Mouse (Mus musculus): ENCODE measurements around the gene Dhx15.

Dhx15 gene

GRCm38 (mm10) chr5:52145684-52146083 lies 44.6 kb downstream of the Dhx15 start:
- DNase-seq (ENCODE audit: low spot score in 2 of 2) = no peak

- no peak for DNase-seq (ENCODE audit: low spot score in 2 of 2)
Measured at GRCm38 (mm10) chr5:52141936-52142335, 48.4 kb downstream of the Dhx15 start.

DNA sequence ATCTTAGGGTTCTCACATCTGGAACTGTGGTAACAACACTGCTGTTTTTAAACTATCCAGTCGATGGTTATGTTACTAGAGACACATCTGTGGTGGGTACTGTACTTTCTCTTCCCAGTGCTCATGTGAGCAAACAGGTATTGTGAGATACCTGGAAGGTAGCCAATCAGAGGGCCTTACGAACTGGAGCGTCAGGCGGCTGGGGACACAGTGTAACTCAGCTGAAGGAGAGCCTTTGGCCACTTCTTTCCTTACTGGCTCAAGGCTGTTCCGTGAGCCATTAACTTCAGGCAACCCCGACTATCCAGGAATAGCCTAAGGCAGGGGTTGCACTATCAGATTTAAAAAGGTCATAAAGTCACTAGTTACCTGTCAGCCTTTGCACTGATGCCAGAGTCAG lies 51.5 kb downstream of the Dhx15 start:
- no peak for DNase-seq (ENCODE audit: low spot score in 2 of 2)

DNA sequence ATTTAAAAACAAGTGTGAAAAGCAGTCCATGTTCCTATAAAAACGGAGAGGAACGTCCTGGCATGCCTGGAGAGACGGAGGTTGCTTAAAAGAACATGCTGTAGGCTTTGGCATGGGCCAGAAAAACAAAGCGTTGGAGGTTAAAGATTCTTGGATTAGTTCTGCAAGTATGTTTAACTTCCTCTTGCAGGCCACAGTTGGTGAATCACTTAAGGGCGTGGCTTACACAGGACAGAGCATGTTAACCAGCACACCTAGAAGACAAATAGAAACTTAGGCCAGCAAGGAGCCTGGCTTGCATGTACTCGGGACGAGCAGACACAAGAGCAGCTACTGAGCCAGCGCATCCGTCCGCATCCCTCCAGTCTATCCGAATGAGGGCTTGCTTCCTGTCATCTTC lies 52.2 kb downstream of the Dhx15 start:
- DNase-seq (ENCODE audit: low spot score in 2 of 2) = no peak

GRCm38 (mm10) chr5:52135460-52136141 lies 54.7 kb downstream of the Dhx15 start:
- DNase-seq (ENCODE audit: low spot score in 2 of 2) = no peak

DNA sequence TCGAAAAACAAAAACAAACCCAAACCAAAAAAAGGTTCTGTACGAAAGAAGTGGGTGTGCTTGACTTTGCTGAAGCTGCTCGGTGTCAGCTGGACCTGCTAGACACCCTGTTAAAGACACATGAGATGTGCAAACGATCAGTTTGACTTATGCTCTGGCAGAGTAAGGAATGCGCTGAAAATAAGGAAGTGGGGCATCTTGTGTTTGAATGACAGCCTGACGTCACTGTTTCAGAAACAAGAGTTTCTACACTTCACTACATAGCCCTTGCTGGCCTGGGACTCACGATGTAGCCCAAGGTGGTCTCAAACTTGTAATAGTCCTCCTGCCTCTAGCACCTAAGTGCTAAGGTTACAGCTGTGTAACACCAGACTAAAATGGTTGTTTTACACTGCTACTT lies 57.5 kb downstream of the Dhx15 start:
- DNase-seq (ENCODE audit: low spot score in 2 of 2) = no peak

DNA sequence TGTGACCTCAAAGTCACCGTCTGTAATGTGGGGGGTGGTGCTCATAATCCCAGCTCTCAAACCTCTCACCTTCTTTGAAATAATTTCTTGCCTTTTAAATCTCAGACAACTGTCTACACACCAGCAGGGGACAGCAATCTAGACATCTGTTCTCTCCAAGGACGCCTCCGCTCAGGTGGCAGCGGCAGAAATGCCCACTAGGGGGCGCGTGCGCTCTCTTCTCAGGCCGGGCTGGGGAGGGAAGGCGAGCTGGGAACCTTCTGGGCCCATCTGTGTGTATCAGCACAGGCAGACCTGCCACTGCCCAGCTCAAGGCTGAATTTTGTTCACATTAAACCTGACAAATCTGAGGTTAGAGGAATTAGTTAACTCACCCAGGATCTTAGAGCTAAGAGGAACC lies 58.2 kb downstream of the Dhx15 start:
- no peak for DNase-seq (ENCODE audit: low spot score in 2 of 2)

DNA sequence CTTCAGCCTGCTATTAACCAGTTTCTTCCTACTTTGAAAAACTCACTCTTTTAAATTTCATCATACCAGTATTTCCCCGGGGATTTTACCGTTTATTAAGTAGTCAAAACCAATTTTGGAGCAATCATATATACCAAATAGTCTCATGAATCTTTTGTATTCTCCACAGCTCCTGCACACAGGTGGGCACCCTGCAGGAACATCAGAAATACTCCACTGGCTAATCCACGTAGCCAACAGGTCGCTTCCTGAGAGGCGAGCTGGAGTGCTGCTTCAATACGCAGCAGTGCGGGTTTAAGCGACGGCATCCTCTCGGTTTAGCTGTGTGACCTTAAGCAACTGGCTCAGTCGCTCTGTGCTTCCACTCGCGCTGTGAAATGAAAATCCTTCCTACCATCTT lies 58.9 kb downstream of the Dhx15 start:
- no peak for DNase-seq (ENCODE audit: low spot score in 2 of 2)

DNA sequence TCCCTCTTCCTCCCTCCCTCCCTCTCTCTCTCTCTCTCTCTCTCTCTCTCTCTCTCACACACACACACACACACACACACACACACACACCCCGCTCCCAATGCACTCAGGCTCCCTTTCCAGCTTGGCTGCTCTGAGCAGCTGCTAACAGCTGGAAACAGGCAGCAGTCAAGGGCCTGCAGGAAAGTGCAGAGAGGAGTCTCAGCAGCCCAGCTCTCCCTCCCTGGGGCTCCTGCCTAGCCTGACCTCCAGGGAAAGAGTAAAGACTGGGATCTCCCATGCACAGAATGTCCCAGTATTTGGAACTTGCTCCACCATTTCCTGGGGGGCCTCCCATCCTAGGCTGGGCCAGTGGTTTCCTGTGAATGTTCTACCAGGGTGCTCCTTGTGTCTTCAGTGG lies 59.8 kb downstream of the Dhx15 start:
- DNase-seq (ENCODE audit: low spot score in 2 of 2) = no peak

- no peak for DNase-seq (ENCODE audit: low spot score in 2 of 2)
Measured at GRCm38 (mm10) chr5:52126263-52126662, 64.1 kb downstream of the Dhx15 start.

- no peak for DNase-seq (ENCODE audit: low spot score in 2 of 2)
Measured at GRCm38 (mm10) chr5:52125854-52126253, 64.5 kb downstream of the Dhx15 start.

DNA sequence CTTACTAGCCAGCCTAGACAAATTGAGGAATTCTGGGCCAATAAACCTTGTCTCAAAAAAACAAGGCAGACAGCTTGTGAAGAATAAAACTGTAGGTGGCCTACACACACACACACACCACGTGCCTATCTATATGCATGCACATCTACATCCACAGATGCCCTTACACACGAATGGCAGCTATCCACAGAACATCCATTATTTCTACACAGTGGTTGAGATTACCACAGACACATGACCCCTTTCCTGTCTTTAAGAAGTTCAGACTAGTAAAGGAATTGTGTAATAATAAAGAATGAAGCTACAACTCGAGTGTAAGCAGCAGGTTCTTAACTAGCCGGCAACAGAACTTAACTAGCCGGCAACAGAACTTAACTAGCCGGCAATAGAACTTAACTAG lies 68.2 kb downstream of the Dhx15 start:
- no peak for DNase-seq (ENCODE audit: low spot score in 2 of 2)

- no peak for DNase-seq (ENCODE audit: low spot score in 2 of 2)
Measured at GRCm38 (mm10) chr5:52119822-52120221, 70.5 kb downstream of the Dhx15 start.

DNA sequence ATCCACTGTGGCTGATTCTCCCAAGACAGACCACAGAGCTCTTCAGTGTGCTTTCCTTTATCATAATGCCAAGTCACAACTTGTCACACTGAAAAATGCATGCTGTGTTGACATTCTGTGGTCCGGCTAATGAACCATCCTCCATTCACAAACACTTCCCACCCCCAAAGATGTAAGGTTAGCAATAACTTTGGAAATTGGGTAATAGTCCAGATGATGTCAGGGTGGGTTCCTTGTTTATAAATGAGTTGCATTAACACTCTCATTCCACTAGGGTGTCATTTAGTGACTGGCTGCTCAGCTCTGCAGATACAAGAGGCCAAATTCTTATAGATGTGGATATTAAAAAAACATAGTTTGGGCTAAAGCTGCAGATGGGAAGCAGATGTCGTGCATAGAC lies 71.1 kb downstream of the Dhx15 start:
- DNase-seq (ENCODE audit: low spot score in 2 of 2) = no peak

DNA sequence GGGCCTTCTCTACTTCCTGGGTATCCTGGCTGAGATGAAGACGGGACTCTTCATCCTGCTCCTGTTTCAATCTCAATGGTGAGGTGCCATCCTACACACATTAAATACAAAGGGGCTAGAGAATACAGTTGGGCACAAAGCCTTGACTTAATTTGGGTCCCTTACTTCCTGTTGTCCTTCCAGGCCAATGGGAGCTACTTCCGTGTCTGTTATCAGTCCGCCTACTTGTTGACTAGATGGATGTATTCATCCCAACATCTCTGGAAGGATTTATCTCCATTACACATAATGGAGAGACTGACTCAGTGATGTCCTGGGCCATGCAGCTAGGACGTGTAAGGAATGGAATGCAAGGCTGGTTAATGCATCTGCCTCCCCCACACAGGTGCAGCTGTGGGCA lies 72.5 kb downstream of the Dhx15 start:
- DNase-seq (ENCODE audit: low spot score in 2 of 2) = no peak

GRCm38 (mm10) chr5:52116404-52116803 lies 73.9 kb downstream of the Dhx15 start:
- peak; percentile 25 to 36 for DNase-seq (ENCODE audit: low spot score in 2 of 2)

- peak; percentile 80 to 82 for DNase-seq (ENCODE audit: low spot score in 2 of 2)
Measured at GRCm38 (mm10) chr5:52115821-52116317, 74.4 kb downstream of the Dhx15 start.

DNA sequence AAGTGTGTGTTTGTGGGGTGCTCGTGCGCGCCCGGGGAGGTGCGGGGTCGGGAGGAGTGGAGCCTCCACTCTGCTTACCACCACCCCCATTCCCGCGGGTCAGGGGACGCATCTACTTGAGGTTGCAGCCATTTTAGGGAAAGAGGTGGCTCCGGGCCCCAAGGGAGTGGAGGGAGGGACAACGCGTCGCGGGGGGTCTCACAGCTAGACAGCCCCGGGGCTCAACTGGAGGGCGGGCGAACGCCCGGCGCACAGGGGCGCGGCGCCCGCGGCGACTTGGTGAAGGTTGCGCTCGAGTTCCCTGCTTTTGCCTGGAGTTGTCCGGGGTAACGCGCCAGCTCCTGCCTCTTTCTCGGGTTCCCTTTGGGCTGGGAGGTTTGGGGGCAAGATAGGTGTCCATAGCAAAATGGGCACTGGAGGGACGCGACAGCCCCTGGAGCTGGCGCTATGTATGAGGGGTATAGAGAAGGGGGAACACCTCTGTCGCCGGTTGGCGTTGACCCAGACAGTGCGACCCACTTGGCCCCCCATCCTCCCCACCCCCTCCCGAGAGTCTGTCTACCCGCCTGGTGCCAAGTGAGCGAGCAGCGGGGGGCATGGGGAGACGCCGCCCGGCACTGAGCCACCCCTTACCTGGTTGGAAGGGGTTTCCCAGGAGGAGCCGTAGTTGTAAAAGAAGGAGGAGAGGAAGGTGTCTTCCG lies 75.4 kb downstream of the Dhx15 start:
- DNase-seq (ENCODE audit: low spot score in 2 of 2) = peak; percentile 36 to 44

DNA sequence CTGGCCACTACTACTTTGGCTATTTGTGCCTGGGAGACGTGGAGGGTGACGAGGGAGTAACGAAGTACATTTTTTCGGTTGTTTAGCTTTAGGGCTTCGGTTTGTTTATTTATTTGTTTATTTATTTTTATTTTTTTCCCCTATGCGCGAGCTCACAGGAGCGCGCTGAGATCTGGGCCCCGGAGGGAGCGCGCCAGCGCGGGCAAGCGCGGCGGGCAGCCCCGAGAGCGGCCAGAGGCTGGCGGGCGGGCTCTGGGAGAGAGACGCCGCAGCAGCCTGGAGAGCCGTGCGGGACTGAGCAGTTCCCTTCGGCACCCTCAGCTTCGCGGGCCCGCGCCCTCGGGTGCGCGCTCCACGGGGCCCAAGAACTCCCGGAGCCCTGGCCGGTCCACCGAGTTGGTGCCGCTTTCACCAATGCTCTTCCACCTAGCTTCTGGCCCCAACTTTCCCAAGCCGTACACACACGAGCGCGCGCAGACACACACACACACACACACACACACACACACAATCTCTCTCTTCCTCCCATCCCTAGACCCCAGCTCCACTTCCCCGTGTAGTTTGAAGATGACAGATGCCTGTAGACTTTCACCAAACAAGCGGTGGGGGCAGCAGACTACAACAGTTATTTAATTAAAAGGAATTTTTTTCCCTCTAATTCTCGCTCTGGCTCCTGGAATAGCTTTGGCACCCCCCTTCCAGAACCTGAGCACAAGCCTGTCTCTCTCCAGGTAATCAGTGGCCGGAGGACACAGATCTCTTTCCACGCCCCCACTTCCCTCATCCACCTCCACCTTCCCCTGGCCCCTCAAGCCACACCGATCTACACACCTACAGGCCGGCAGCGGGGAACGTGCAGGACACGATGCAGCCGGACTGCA lies 76.2 kb downstream of the Dhx15 start:
- DNase-seq (ENCODE audit: low spot score in 2 of 2) = peak; percentile 27 to 49

GRCm38 (mm10) chr5:52112953-52113841 lies 77.1 kb downstream of the Dhx15 start:
- DNase-seq (ENCODE audit: low spot score in 2 of 2) = peak; percentile 36 to 44

DNA sequence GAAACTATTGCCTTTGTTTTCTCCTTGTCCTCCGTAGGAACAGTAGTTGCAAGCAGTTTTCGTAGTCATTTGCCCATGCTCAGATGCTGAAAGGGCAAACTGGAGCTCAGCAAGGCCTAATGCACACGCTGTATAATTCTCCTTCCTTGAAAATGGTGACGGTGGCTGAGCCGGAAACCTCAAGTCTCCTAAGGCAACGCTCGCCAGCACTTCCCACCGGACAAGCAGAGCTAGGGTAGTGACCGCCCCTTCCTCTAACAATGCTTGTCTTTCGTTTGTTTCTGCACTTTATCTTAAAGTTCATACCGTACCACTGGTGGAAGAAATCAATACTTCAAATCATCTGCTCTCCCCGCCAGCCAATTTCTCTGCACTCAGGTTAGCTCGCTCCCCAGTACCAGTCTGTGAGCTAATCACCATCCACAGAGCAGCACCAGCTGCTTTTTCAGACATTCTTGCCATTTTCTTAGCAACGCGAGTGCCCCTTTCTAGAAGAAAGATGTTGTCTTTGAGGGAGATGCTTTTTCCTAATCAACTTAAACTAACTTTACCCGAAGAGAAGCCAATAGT lies 78.0 kb downstream of the Dhx15 start:
- DNase-seq (ENCODE audit: low spot score in 2 of 2) = no peak
